Mouse (Mus musculus) forebrain, embryonic 16.5 days (tissue): ENCODE results near the gene Gfpt1. TPM values are rescaled to one million over a fixed set of nuclear protein-coding genes. Genes with fewer than 3 reads are reported as not detected.

Experiments
- ATAC-seq: fragments of 200-750 bp; cut with Nextera tagmentation; 2 replicates; pipeline ENCODE4 v1.8.0; 2017; ENCODE audit warnings: mild to moderate bottlenecking, moderate library complexity
- H3K27ac ChIP-seq: fragments of 300-500 bp; sonication (generic); 2 replicates; pipeline ENCODE4 v1.5.1; 2014; ENCODE audit warnings: low read length, control low read depth
- H3K27me3 ChIP-seq: fragments of 300-500 bp; sonication (generic); replicated peaks from 2 replicates; pipeline ENCODE4 v1.6.1; 2014; ENCODE audit warnings: low read length; ENCODE audit not compliant: control insufficient read depth, insufficient read depth
- H3K36me3 ChIP-seq: fragments of 300-500 bp; sonication (generic); 2 replicates; pipeline ENCODE4 v1.6.1; 2014; ENCODE audit not compliant: control insufficient read depth, insufficient read depth
- H3K4me1 ChIP-seq: fragments of 300-500 bp; sonication (generic); replicated peaks from 2 replicates; pipeline ENCODE4 v1.6.1; 2014; ENCODE audit warnings: low read length; ENCODE audit not compliant: control insufficient read depth, insufficient read depth
- H3K4me2 ChIP-seq: fragments of 300-500 bp; sonication (generic); 2 replicates; pipeline ENCODE4 v1.6.1; 2014; ENCODE audit warnings: mild to moderate bottlenecking, low read length, control low read depth
- H3K4me3 ChIP-seq: fragments of 300-500 bp; sonication (generic); replicated peaks from 2 replicates; pipeline ENCODE4 v1.5.1; 2014; ENCODE audit warnings: mild to moderate bottlenecking, low read length, control low read depth
- H3K9ac ChIP-seq: fragments of 300-500 bp; sonication (generic); replicated peaks from 2 replicates; pipeline ENCODE4 v1.6.1; 2014; ENCODE audit warnings: low read depth, low read length, control low read depth
- H3K9me3 ChIP-seq: fragments of 300-500 bp; sonication (generic); 2 replicates; pipeline ENCODE4 v1.6.1; 2016; ENCODE audit warnings: low read length; ENCODE audit not compliant: control insufficient read depth
- WGBS: fragments of 180-500 bp; shearing (Covaris S2); extraction: QIAGEN DNeasy Blood & Tissue Kit; methylation state at CpG from one replicate; pipeline ENCODE4 v1.1.7; 2014; 5-methylcytosine and 5-hydroxymethylcytosine counted together
- polyA plus RNA-seq: library from polyadenylated mRNA; unstranded; fragments of >200 nt; fragmentation: Nextera tagmentation; extraction: Ambion mirVana; gene quantifications from 2 replicates; pipeline ENCODE4 v1.2.1, GENCODE M21; 2015

Gfpt1 gene
- polyA plus RNA-seq, 1 experiment from 2014 or later, result 25.1 TPM

DNA sequence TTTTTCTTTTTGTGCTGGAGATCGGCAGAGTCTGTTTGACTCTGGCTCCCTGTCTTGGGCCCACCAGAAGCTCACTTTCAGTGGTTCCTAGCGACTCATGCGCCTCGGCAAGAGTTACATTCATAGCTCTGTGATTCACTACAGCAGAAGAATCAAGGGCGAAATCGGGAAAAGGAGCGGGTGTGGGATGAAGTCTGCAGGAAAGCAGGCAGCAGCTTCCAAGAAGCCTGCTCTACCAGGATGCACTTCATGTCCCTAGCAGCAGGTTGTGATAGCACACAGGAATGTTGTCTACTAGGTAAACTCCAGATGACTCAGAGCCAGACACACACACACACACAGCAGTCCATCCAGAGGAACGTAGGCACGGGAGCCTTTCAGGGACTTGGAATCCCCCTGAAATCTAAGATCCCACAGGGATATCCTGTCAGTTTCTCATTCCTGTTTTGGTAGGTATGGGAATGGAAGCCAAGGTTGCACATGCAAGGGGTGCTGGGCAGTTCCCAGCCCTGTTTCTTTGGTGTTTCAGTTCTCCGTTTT, 9.3 kb downstream of the Gfpt1 start:
- H3K4me2 ChIP-seq, result no peak overlapping the region
- H3K9ac ChIP-seq, result no peak overlapping the region
- 91% methylated on average over 10 of the region's 10 CpGs for WGBS
- no peak overlapping the region for H3K27ac ChIP-seq
- no peaks in the 10 kb centered on the region for H3K9me3 ChIP-seq
- H3K27me3 ChIP-seq, result no peaks in the 10 kb centered on the region
- no peaks in the 10 kb centered on the region for H3K4me1 ChIP-seq
- H3K4me3 ChIP-seq, result no peak overlapping the region
- peaks cover 25% of the 10 kb centered on the region for H3K36me3 ChIP-seq
- ATAC-seq, result no peak

DNA sequence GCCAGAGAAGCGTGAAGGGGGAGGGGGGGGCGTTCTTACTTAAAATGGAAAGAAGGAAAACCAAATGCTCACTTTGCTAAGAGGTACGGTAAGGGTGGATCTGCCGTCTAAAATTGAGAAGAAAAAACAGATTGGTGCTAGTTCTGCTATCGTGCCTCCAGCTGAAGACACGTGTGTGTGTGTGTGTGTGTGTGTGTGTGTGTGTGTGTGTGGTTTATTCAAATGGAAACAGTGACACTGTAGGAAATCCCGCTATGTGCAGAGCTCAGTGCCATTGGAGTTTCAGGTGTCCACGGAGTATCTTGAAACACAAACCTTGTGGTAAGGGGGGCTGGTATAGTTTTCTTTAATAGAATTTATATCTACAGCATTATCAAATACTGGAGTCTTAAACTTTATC, 11.5 kb downstream of the Gfpt1 start:
- H3K27ac ChIP-seq, result no peak overlapping the region
- H3K4me3 ChIP-seq, result no peak overlapping the region
- no peaks in the 10 kb centered on the region for H3K4me1 ChIP-seq
- H3K4me2 ChIP-seq, result no peak overlapping the region
- ATAC-seq, result no peak
- no peaks in the 10 kb centered on the region for H3K27me3 ChIP-seq
- H3K36me3 ChIP-seq, result peaks cover 40% of the 10 kb centered on the region
- no peak overlapping the region for H3K9ac ChIP-seq
- WGBS, result 81% methylated on average over 8 of the region's 8 CpGs
- no peaks in the 10 kb centered on the region; the same call in 1 of the 2 replicates for H3K9me3 ChIP-seq

DNA sequence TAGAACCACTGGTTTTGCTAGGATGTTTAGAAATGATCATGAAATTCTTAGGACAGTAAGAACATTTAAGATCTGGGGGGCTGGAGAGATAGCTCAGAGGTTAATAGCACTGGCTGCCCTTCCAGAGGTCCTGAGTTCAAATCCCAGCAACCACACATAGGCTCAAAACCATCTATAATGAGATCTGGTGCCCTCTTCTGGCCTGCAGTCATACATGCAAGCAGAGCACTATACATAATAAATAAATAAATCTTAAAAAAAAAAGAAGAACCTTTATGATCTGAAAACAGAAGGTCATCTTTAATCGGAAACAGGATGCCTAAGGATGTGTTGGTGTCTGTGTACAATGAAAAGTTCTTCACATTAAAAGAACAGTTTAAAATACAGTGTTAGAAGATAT, 17.1 kb downstream of the Gfpt1 start:
- H3K9me3 ChIP-seq, result no peaks in the 10 kb centered on the region; the same call in 1 of the 2 replicates
- no peak for ATAC-seq
- 100% methylated on average over 1 of the region's 1 CpGs for WGBS

DNA sequence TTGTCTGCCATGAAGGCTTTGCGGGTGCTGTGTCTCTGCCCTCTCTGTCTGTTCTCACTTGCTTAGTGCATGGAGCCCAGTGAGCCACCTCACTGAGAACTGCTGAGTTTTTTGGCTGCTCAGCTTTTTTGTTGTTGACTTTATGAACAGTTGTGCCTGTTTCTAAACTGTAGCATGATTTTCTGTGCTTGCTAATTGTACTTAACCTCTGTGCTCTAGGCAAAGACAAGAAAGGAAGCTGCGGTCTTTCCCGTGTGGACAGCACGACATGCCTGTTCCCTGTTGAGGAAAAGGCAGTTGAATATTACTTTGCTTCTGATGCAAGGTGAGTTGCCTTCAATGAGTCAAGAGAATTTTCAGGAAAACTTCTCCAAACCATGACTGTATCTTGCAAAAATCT, 20.9 kb downstream of the Gfpt1 start:
- H3K9ac ChIP-seq, result no peak overlapping the region
- H3K4me2 ChIP-seq, result no peak overlapping the region
- H3K27me3 ChIP-seq, result no peaks in the 10 kb centered on the region
- H3K9me3 ChIP-seq, result no peaks in the 10 kb centered on the region; the same call in 1 of the 2 replicates
- no peak overlapping the region for H3K27ac ChIP-seq
- no peaks in the 10 kb centered on the region for H3K4me1 ChIP-seq
- ATAC-seq, result no peak
- WGBS, result 93% methylated on average over 4 of the region's 4 CpGs
- peaks cover 32% of the 10 kb centered on the region for H3K36me3 ChIP-seq
- H3K4me3 ChIP-seq, result no peak overlapping the region

More for the DNA sequence above, 17.1 kb downstream of the Gfpt1 start:
- Histone ChIP-seq H3K4me2 (no peak overlapping the region), H3K36me3 (peaks cover 40% of the 10 kb centered on the region), H3K27me3 (no peaks in the 10 kb centered on the region), H3K4me1 (no peaks in the 10 kb centered on the region), H3K9ac (no peak overlapping the region), H3K4me3 (no peak overlapping the region), H3K27ac (no peak overlapping the region)

DNA sequence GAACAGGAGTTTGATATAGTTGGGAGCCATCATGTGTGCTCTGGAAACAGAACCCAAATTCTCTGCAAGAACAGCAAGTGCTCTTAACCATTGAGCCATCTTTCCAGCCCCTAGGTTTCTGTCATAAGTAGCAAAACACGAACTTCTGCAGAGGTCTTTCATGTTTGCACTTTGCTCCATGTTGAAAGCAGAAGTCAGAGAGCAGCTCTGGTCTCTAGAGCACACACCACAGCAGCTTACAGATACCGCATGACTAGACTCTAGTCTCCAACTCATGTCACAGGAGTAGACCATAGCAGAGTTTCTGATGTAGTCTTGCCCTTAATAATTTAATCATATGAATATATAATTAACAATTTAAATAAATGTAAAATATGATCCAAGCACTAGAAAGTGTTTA, 25.6 kb downstream of the Gfpt1 start:
- no peaks in the 10 kb centered on the region for H3K4me1 ChIP-seq
- no peak overlapping the region for H3K4me2 ChIP-seq
- H3K27ac ChIP-seq, result no peak overlapping the region
- ATAC-seq, result no peak
- no peak overlapping the region for H3K9ac ChIP-seq
- H3K9me3 ChIP-seq, result no peaks in the 10 kb centered on the region
- peaks cover 39% of the 10 kb centered on the region for H3K36me3 ChIP-seq
- no peak overlapping the region for H3K4me3 ChIP-seq
- WGBS, result 90% methylated on average over 2 of the region's 2 CpGs
- no peaks in the 10 kb centered on the region for H3K27me3 ChIP-seq

DNA sequence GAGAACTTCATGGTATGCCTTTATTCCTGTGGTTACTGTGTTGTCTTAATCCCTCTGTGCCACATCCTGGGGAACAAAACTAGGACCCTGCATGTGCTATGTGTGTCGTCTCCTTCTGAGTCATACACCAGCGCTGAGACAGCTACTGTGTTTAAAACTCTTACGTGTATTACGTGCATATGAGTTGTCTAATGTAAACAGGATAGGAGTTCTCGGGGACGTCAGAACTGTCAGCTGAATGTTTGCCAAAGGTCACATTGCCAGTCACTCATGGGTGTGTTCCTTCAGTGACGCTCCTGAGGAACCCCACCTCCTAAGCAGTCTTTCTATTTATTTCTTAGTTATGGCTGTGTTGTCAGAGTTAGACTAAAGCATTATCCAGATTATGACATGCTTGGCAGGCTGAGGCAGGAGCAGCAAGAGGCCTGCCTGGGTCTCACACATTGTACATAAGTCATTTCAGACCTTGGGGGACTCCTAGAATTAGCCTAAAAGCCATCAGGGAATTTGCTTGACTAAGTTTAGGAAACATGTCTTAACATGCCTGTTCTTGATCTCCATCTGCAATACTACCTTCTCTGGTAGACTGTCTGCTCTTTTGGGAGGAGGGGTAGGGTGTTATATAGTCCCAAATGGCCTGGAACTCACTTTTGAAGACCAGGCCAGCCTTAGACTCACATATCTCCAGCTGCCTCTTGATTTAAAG, 26.7 kb downstream of the Gfpt1 start:
- Histone ChIP-seq H3K36me3 (peaks cover 36% of the 10 kb centered on the region), H3K4me1 (no peaks in the 10 kb centered on the region), H3K9me3 (no peaks in the 10 kb centered on the region), H3K9ac (no peak overlapping the region), H3K27ac (no peak overlapping the region), H3K4me2 (no peak overlapping the region), H3K27me3 (no peaks in the 10 kb centered on the region), H3K4me3 (no peak overlapping the region)
- ATAC-seq, result no peak
- 91% methylated on average over 7 of the region's 7 CpGs for WGBS

DNA sequence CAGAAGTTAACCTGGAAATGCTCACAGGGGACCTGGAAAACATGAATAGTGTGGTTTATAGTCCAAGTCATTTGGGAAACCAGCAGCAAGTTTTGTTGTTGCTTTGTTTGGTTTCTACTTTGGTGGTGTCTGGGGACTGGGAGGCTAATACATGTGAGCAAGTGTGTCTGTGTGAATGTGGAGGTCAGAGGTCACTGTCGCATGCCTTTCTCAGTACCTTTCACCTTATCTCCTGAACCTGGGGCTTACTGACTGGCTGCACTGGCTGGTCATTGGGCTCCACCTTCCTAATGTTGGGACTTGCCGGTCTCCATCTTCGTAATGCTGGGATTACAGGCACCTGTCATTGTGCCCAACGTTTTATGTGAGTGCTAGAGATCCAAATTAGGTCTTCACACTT, 28.0 kb downstream of the Gfpt1 start:
- Histone ChIP-seq H3K4me3 (no peak overlapping the region), H3K36me3 (peaks cover 32% of the 10 kb centered on the region), H3K27me3 (no peaks in the 10 kb centered on the region), H3K27ac (no peak overlapping the region), H3K9ac (no peak overlapping the region), H3K9me3 (no peaks in the 10 kb centered on the region), H3K4me1 (no peaks in the 10 kb centered on the region), H3K4me2 (no peak overlapping the region)
- 93% methylated on average over 4 of the region's 4 CpGs for WGBS
- ATAC-seq, result no peak

DNA sequence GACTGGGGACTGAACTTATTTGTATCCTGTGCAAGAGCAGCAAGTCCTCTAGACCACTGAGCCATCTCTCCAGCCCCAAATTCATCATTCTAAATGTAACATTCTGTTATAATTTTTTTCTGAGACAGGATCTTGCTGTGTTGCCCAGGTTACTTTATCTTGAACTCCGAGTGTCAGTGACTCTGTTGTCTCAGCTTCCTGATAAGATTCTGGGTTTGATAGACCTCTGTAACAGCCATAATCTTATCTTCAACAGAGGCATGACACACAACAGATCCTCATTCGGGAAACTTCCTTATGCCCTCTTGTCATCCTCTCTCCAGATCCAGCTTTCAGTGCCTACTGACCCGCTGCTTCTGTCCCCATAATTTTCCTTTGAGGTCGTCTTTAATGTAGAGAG, 30.1 kb downstream of the Gfpt1 start:
- Histone ChIP-seq H3K4me2 (no peak overlapping the region), H3K9ac (no peak overlapping the region), H3K27me3 (no peaks in the 10 kb centered on the region), H3K9me3 (no peaks in the 10 kb centered on the region), H3K36me3 (peaks cover 27% of the 10 kb centered on the region), H3K4me1 (no peaks in the 10 kb centered on the region), H3K27ac (no peak overlapping the region), H3K4me3 (no peak overlapping the region)
- WGBS, result 91% methylated on average over 4 of the region's 4 CpGs
- ATAC-seq, result no peak

DNA sequence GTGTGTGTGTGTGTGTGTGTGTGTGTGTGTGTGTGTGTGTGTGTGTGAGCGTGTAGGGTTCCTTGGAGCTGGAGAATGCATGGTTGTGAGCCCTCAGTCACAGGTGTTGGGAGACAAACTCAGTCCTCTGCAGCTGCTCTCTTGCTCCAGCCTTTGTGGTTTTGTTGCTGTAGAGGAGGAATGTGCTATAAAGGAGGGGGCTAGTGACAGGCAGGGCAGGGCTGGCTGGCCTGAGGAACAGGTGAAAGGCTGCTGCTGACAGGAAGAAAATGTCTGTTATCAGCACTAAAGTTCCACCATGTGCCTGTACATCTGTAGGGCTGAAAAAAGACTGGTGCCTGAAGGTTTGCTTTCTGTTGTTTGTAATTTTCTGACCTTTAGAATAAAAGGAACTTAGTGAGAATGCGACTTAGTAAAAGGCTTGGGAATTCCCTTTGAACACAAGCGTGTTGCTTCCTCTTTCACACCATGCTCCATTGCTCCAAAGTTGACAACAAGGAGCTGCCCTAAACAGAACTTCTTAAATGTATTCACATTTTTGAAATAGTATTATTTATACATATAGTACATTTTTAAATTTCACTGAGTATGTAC, 32.5 kb downstream of the Gfpt1 start:
- Histone ChIP-seq H3K27me3 (no peaks in the 10 kb centered on the region), H3K4me3 (no peak overlapping the region), H3K9me3 (no peaks in the 10 kb centered on the region), H3K4me1 (no peaks in the 10 kb centered on the region), H3K4me2 (no peak overlapping the region), H3K9ac (no peak overlapping the region), H3K36me3 (peaks cover 24% of the 10 kb centered on the region), H3K27ac (no peak overlapping the region)
- ATAC-seq, result no peak
- 84% methylated on average over 3 of the region's 3 CpGs for WGBS
